Mouse (Mus musculus) liver, embryonic 14.5 days (tissue): Measurements from ENCODE around the gene Ctnnb1.

Source experiments
- CTCF ChIP-seq: IDR thresholded peaks from 2 replicates; pipeline ENCODE4 v1.5.1; 2016; ENCODE audit warnings: antibody characterized with exemption, low read depth, control low read depth
- EP300 ChIP-seq: IDR thresholded peaks from 2 replicates; pipeline ENCODE4 v1.6.1; 2016; ENCODE audit warnings: antibody characterized with exemption, low read depth

- TF ChIP-seq CTCF = no peak
- TF ChIP-seq EP300 = no peak
These were observed 56.0 kb downstream of the Ctnnb1 start for GRCm38 (mm10) chr9:120985009-120985408.
